ENCODE assay signal across 8 mouse cellular contexts in the genomic region with DNA sequence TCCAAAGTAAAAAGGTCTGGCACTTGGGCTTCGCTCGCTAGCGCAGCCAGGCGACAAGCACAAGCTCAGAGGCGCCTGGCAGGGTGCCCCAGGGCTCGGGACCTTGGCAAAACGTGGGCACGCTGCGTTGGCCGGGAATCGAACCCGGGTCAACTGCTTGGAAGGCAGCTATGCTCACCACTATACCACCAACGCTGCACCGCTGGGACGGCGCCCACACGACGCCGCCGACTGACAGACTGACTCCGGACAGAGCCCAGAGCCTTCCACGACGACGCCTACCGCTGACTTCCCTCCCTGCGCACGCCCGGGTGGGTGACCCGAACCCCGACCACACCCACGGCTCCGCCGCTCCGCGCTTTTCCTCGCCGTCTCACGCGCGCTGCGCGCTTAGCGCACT. TPM values are rescaled to one million over a fixed set of nuclear protein-coding genes. Genes with fewer than 3 reads are reported as not detected.
DNase-seq lines count a peak whose midpoint lies in the region; ATAC-seq and TF ChIP-seq lines count a peak whose summit lies in the region.
"Not testable (repeated sequence)": the region's sequence is repeated elsewhere in the genome, so short reads cannot be mapped to it uniquely, and the experiment has no call there.

No protein-coding gene starts in this region.

- not testable (repeated sequence) for TF ChIP-seq EP300 in liver, postnatal 0 days (IDR thresholded peaks at IDR 0.05; ENCODE audit: low read depth)

- TF ChIP-seq CTCF in G1E (IDR thresholded peaks at IDR 0.05; ENCODE audit: low read depth, low read length); liver, postnatal 0 days (IDR thresholded peaks at IDR 0.05; ENCODE audit: low read depth): not testable (repeated sequence)

- not testable (repeated sequence) for H3K36me3 ChIP-seq in G1E (replicated peaks); forebrain, embryonic 12.5 days (replicated peaks); heart, embryonic 14.5 days (ENCODE audit: control insufficient read depth, insufficient read depth, low read length); hindbrain, embryonic 16.5 days (ENCODE audit: control insufficient read depth, insufficient read depth, low read length); limb, embryonic 11.5 days (ENCODE audit: control insufficient read depth, insufficient read depth, low read length); liver, postnatal 0 days (replicated peaks; ENCODE audit: insufficient read depth, low read length); midbrain, embryonic 13.5 days; neural tube, embryonic 15.5 days

- H3K27me3 ChIP-seq in G1E (ENCODE audit: insufficient read depth, low read length); heart, embryonic 14.5 days (ENCODE audit: control insufficient read depth, insufficient read depth, low read length); hindbrain, embryonic 16.5 days (replicated peaks; ENCODE audit: control insufficient read depth, insufficient read depth, low read length): not testable (repeated sequence)
- peaks cover 32% of the 10 kb centered on the region for H3K27me3 ChIP-seq in forebrain, embryonic 12.5 days
- peaks cover 16% of the 10 kb centered on the region for H3K27me3 ChIP-seq in limb, embryonic 11.5 days (ENCODE audit: control insufficient read depth, insufficient read depth, low read length)
- peaks cover 15% of the 10 kb centered on the region for H3K27me3 ChIP-seq in liver, postnatal 0 days (ENCODE audit: insufficient read depth, low read length)
- H3K27me3 ChIP-seq in midbrain, embryonic 13.5 days, result peaks cover 29% of the 10 kb centered on the region
- peaks cover 16% of the 10 kb centered on the region for H3K27me3 ChIP-seq in neural tube, embryonic 15.5 days (replicated peaks)

- H3K4me1 ChIP-seq in G1E (ENCODE audit: insufficient read depth, low read depth, low read length); forebrain, embryonic 12.5 days; heart, embryonic 14.5 days (ENCODE audit: control insufficient read depth in 2 of 2, insufficient read depth in 2 of 2, low read length in 2 of 2); hindbrain, embryonic 16.5 days (ENCODE audit: control insufficient read depth, insufficient read depth, low read depth, low read length); limb, embryonic 11.5 days (ENCODE audit: control insufficient read depth, insufficient read depth, low read length); liver, postnatal 0 days (ENCODE audit: insufficient read depth); midbrain, embryonic 13.5 days (replicated peaks); neural tube, embryonic 15.5 days: not testable (repeated sequence)

- H3K9me3 ChIP-seq in G1E (replicated peaks); forebrain, embryonic 12.5 days; heart, embryonic 14.5 days (ENCODE audit: control insufficient read depth, low read length); hindbrain, embryonic 16.5 days (ENCODE audit: control insufficient read depth, low read length); limb, embryonic 11.5 days (ENCODE audit: control insufficient read depth, low read length); liver, postnatal 0 days (ENCODE audit: low read length); midbrain, embryonic 13.5 days; neural tube, embryonic 15.5 days (replicated peaks): not testable (repeated sequence)

- not testable (repeated sequence) for H3K4me3 ChIP-seq in G1E (ENCODE audit: low read depth, low read length); forebrain, embryonic 12.5 days (replicated peaks); heart, embryonic 14.5 days (ENCODE audit: control insufficient read depth in 1 of 2, insufficient read depth in 1 of 2, low read depth in 1 of 2, low read length in 2 of 2); hindbrain, embryonic 16.5 days (ENCODE audit: low read length); limb, embryonic 11.5 days (ENCODE audit: low read depth, low read length); liver, postnatal 0 days (ENCODE audit: low read depth, low read length); midbrain, embryonic 13.5 days (replicated peaks); neural tube, embryonic 15.5 days (replicated peaks)

- not testable (repeated sequence) for H3K27ac ChIP-seq in forebrain, embryonic 12.5 days; heart, embryonic 14.5 days (replicated peaks in 1 of 2; ENCODE audit: control insufficient read depth in 1 of 2, insufficient read depth in 1 of 2, low read depth in 2 of 2, low read length in 2 of 2); hindbrain, embryonic 16.5 days (ENCODE audit: low read depth, low read length); limb, embryonic 11.5 days (replicated peaks; ENCODE audit: low read depth, low read length); liver, postnatal 0 days (ENCODE audit: low read depth); midbrain, embryonic 13.5 days; neural tube, embryonic 15.5 days (replicated peaks)

- peak; percentile 24; the same call in 1 of the 2 replicates for ATAC-seq in G1E (ENCODE audit: extremely low read depth, insufficient number of reproducible peaks, low FRiP score, poor library complexity, severe bottlenecking)
- peak; percentile 24 for ATAC-seq in forebrain, embryonic 12.5 days (ENCODE audit: low FRiP score)
- ATAC-seq in heart, embryonic 14.5 days (ENCODE audit: insufficient number of reproducible peaks, insufficient read depth, low FRiP score, low read depth), result peak; percentile 38; the same call in 1 of the 2 replicates
- peak; percentile 8; the same call in 1 of the 2 replicates for ATAC-seq in hindbrain, embryonic 16.5 days
- ATAC-seq in limb, embryonic 11.5 days (ENCODE audit: insufficient number of reproducible peaks, low FRiP score, low TSS enrichment, low read depth), result peak; percentile 27
- peak; percentile 73 for ATAC-seq in liver, postnatal 0 days
- ATAC-seq in midbrain, embryonic 13.5 days, result peak; percentile 21
- ATAC-seq in neural tube, embryonic 15.5 days (ENCODE audit: low FRiP score), result peak; percentile 30; the same call in 1 of the 2 replicates

- H3K9ac ChIP-seq in forebrain, embryonic 12.5 days; heart, embryonic 14.5 days (ENCODE audit: low read length); hindbrain, embryonic 16.5 days (ENCODE audit: low read depth, low read length); limb, embryonic 11.5 days (ENCODE audit: low read length); liver, postnatal 0 days (replicated peaks); midbrain, embryonic 13.5 days (replicated peaks); neural tube, embryonic 15.5 days (replicated peaks): not testable (repeated sequence)

- WGBS in forebrain, embryonic 12.5 days, result no CpG with 5 or more reads among the region's 43 CpGs
- WGBS in heart, embryonic 14.5 days, result no CpG with 5 or more reads among the region's 43 CpGs
- no CpG with 5 or more reads among the region's 43 CpGs for WGBS in hindbrain, embryonic 16.5 days
- WGBS in limb, embryonic 11.5 days, result no CpG with 5 or more reads among the region's 43 CpGs
- no CpG with 5 or more reads among the region's 43 CpGs for WGBS in liver, postnatal 0 days (ENCODE audit: insufficient replicate concordance)
- WGBS in midbrain, embryonic 13.5 days, result no CpG with 5 or more reads among the region's 43 CpGs
- no CpG with 5 or more reads among the region's 43 CpGs for WGBS in neural tube, embryonic 15.5 days

- not testable (repeated sequence) for H3K4me2 ChIP-seq in forebrain, embryonic 12.5 days; heart, embryonic 14.5 days (ENCODE audit: low read length); hindbrain, embryonic 16.5 days (ENCODE audit: low read length); limb, embryonic 11.5 days (ENCODE audit: low read depth, severe bottlenecking); liver, postnatal 0 days (ENCODE audit: low read depth, low read length); midbrain, embryonic 13.5 days (replicated peaks); neural tube, embryonic 15.5 days

- not testable (repeated sequence) for DNase-seq in G1E (ENCODE audit: low spot score); limb, embryonic 11.5 days (ENCODE audit: low spot score); liver, postnatal 0 days

RNA-seq across cellular contexts. Expression of gene Fcgr3, which starts 15.1 kb away (rescaled TPM):
- 7.3 and 9.3 TPM in 2 replicates for total RNA-seq in G1E (2014; fragmentation: Nextera tagmentation)
- 99.6 and 123 TPM in 2 replicates for total RNA-seq in G1E (2017)
- polyA plus RNA-seq in G1E (2012), result 0.91 and 1.5 TPM in 2 replicates
- 4.8 and 4.9 TPM in 2 replicates for polyA plus RNA-seq in forebrain, embryonic 12.5 days (2016; fragmentation: Nextera tagmentation; extraction: Ambion mirVana)
- 9.7 and 9.8 TPM in 2 replicates for polyA plus RNA-seq in heart, embryonic 14.5 days (2014; fragmentation: Nextera tagmentation; extraction: Ambion mirVana)
- 9.8 and 11.5 TPM in 2 replicates for polyA plus RNA-seq in hindbrain, embryonic 16.5 days (2015; fragmentation: Nextera tagmentation; extraction: Ambion mirVana)
- 4.0 and 4.7 TPM in 2 replicates for polyA plus RNA-seq in limb, embryonic 11.5 days (2014; fragmentation: Nextera tagmentation; extraction: Ambion mirVana)
- 40.3 and 41.8 TPM in 2 replicates for polyA plus RNA-seq in liver, postnatal 0 days (2015; fragmentation: Nextera tagmentation; extraction: Ambion mirVana)
- 4.8 and 6.0 TPM in 2 replicates for polyA plus RNA-seq in midbrain, embryonic 13.5 days (2015; fragmentation: Nextera tagmentation; extraction: Ambion mirVana)
- polyA plus RNA-seq in neural tube, embryonic 15.5 days (2015; fragmentation: Nextera tagmentation; extraction: Ambion mirVana), result 11.5 and 11.8 TPM in 2 replicates

RNA-seq across cellular contexts. Expression of gene Cfap126, which starts 33.9 kb away (rescaled TPM):
- 10.0 and 11.9 TPM in 2 replicates for total RNA-seq in G1E (2014; fragmentation: Nextera tagmentation)
- 0.64 and 0.76 TPM in 2 replicates for total RNA-seq in G1E (2017)
- 0.81 and 1.0 TPM in 2 replicates for polyA plus RNA-seq in G1E (2012)
- 3.9 and 5.2 TPM in 2 replicates for polyA plus RNA-seq in forebrain, embryonic 12.5 days (2016; fragmentation: Nextera tagmentation; extraction: Ambion mirVana)
- 3.0 and 4.7 TPM in 2 replicates for polyA plus RNA-seq in heart, embryonic 14.5 days (2014; fragmentation: Nextera tagmentation; extraction: Ambion mirVana)
- polyA plus RNA-seq in hindbrain, embryonic 16.5 days (2015; fragmentation: Nextera tagmentation; extraction: Ambion mirVana), result 11.6 and 11.8 TPM in 2 replicates
- 0.96 and 1.7 TPM in 2 replicates for polyA plus RNA-seq in limb, embryonic 11.5 days (2014; fragmentation: Nextera tagmentation; extraction: Ambion mirVana)
- polyA plus RNA-seq in liver, postnatal 0 days (2015; fragmentation: Nextera tagmentation; extraction: Ambion mirVana), result 0.90 and 1.5 TPM in 2 replicates
- 2.0 and 3.7 TPM in 2 replicates for polyA plus RNA-seq in midbrain, embryonic 13.5 days (2015; fragmentation: Nextera tagmentation; extraction: Ambion mirVana)
- polyA plus RNA-seq in neural tube, embryonic 15.5 days (2015; fragmentation: Nextera tagmentation; extraction: Ambion mirVana), result 4.4 and 6.3 TPM in 2 replicates

Comparison
In these comparisons a context has a peak if more than half of its experiments do, and no peak if none do; other contexts are left out.
1. ATAC-seq: peak in every context shown above with its lines; median percentile 73 in liver, postnatal 0 days; 38 in heart, embryonic 14.5 days; 30 in neural tube, embryonic 15.5 days; 27 in limb, embryonic 11.5 days; 24 in G1E; 24 in forebrain, embryonic 12.5 days; 21 in midbrain, embryonic 13.5 days; 8 in hindbrain, embryonic 16.5 days.